Mouse (Mus musculus) R1 (cell line): ENCODE data around the gene Kcnn4.

ENCODE experiments used
- DNase-seq: peaks from one replicate; pipeline ENCODE4 v3.0.0-alpha.2; 2018; ENCODE audit warnings: low read depth, low spot score

Gene Kcnn4

DNA sequence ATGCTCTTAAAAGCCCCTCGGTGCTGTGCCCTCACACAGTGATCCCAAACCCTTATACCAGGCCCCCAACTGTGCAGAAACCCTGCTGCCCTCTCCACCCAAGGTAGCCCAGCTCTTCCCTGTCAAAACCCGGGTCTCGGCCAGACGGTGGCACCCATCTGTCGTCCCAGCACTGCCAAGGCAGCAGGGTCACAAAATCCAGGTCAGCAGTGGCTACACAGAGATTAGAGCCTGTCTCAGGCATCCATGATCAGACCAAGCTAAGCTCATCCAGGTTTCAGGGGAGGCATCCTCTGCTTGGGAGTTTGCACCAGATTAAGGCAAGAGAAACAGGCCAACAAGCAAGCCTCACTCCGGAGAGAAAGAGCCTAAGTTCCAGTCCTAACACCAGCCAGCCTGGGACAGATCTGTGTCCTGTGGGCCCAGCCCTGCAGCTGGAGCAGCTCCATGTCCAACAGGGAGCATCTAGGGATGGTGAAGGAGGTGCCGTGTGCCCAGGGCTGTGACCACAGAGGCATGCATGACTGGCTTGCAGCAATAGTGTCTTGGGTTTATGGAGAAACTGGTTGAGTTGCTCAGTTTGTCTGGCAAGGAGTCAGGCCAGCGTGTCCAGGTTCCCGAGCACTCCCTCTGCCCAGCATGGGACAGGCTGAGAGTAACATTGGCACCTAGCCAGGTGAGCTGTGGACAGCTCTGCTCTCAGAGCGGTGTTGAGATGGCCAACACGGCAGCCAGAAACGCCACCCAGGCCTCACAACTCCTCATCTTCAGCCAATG is 54.1 kb downstream of the Kcnn4 start:
- no peak for DNase-seq

GRCm38 (mm10) chr7:24425919-24426318 is 55.9 kb downstream of the Kcnn4 start:
- DNase-seq: no peak

- no peak for DNase-seq
These were observed 57.1 kb downstream of the Kcnn4 start for GRCm38 (mm10) chr7:24427168-24427567.

GRCm38 (mm10) chr7:24428725-24429124 is 58.7 kb downstream of the Kcnn4 start:
- DNase-seq: no peak

GRCm38 (mm10) chr7:24429413-24430112 is 59.5 kb downstream of the Kcnn4 start:
- no peak for DNase-seq

DNA sequence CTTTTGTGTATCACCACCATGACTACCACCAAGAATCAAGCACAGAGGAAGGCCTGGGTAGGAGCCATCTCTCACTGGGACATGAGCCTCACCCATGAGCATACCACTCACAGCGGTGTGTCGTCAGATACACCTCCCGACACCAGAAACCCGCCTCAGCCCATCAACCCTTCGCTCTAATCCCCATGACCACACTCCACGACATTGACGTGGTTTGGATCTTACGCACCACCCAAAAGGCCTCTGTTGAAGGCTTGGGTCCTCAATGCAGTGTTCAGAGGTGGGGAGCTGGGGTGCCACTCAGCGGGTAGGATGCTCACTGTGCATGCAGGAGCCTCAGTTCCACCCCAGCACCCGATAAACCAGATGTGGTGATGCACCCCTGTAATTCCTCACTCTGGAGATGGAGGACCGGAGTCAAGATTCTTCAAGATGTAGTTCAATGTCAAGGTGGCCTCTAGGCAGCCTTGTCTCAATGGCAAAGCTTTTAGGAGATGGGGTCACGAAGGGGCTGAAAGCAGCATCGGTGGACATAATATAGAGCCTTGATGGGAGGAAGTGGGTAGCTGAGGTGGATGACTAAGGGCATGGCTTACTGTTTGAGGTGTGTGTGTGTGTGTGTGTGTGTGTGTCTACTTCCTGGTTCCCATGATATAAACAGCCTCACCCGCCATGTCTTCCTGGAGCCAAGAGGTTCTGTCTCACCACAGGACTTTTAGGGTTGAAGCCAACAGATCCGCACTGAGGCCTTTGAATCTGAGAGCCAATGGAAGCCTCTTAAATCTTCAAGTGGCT is 60.7 kb downstream of the Kcnn4 start:
- DNase-seq: no peak

- DNase-seq: no peak
These were observed 61.6 kb downstream of the Kcnn4 start for GRCm38 (mm10) chr7:24431713-24432112.

DNA sequence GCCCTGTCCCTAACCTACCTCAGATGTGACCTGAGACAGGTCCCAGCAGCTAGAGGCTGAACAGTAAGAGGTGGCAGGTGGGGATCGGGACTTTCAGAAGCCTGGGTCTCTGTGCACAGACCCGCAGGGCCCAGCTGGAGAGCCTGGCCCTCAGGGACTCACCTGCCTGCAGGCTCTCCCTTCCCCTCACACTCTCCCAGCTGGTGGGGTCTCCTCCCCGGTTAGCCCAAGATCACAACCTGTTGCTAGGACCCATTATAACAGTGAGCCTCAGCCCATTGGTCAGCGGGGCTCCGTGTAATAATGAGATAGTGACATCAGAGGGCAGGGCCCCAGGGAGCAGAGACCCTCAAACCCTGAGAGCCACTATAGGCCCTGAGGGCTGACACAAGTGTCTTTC is 65.2 kb downstream of the Kcnn4 start:
- DNase-seq: no peak
